Mouse (Mus musculus): ENCODE measurements around the gene Rfc5. TPM values are rescaled to one million over a fixed set of nuclear protein-coding genes. Genes with fewer than 3 reads are reported as not detected.
A peak's percentile ranks its signal among the peaks of the same experiment; 100 is the strongest.
"Not testable (repeated sequence)": the region's sequence is repeated elsewhere in the genome, so short reads cannot be mapped to it uniquely, and the experiment has no call there.

The Rfc5 gene
- polyA plus RNA-seq, 1 experiment from 2014 or later, result 31.9 TPM

GRCm38 (mm10) chr5:117404671-117405070 is 15.8 kb upstream of the Rfc5 start:
- not testable (repeated sequence) for H3K4me1 ChIP-seq (ENCODE audit: control insufficient read depth, insufficient read depth, low read depth, low read length); H3K36me3 ChIP-seq (ENCODE audit: control insufficient read depth, insufficient read depth, low read length); H3K9ac ChIP-seq (ENCODE audit: low read depth, low read length); H3K4me3 ChIP-seq (ENCODE audit: low read length); H3K27ac ChIP-seq (ENCODE audit: low read depth, low read length); ATAC-seq; H3K9me3 ChIP-seq (ENCODE audit: control insufficient read depth, low read length); H3K27me3 ChIP-seq (replicated peaks; ENCODE audit: control insufficient read depth, insufficient read depth, low read length); H3K4me2 ChIP-seq (ENCODE audit: low read length)
- WGBS, result 91% methylated on average over 2 of the region's 2 CpGs

GRCm38 (mm10) chr5:117403609-117404008 is 14.8 kb upstream of the Rfc5 start:
- Histone ChIP-seq H3K4me1 (ENCODE audit: control insufficient read depth, insufficient read depth, low read depth, low read length) (no peaks in the 10 kb centered on the region), H3K4me2 (ENCODE audit: low read length) (no peak overlapping the region), H3K36me3 (ENCODE audit: control insufficient read depth, insufficient read depth, low read length) (no peaks in the 10 kb centered on the region), H3K9ac (ENCODE audit: low read depth, low read length) (no peak overlapping the region), H3K9me3 (ENCODE audit: control insufficient read depth, low read length) (no peaks in the 10 kb centered on the region), H3K4me3 (ENCODE audit: low read length) (no peak overlapping the region), H3K27ac (ENCODE audit: low read depth, low read length) (no peak overlapping the region), H3K27me3 (replicated peaks; ENCODE audit: control insufficient read depth, insufficient read depth, low read length) (no peaks in the 10 kb centered on the region)
- 89% methylated on average over 8 of the region's 8 CpGs for WGBS
- ATAC-seq, result no peak

- ATAC-seq, result no peak
These were observed 10.4 kb upstream of the Rfc5 start for GRCm38 (mm10) chr5:117399281-117399680.

GRCm38 (mm10) chr5:117398007-117398550 is 9.2 kb upstream of the Rfc5 start:
- ATAC-seq, result no peak
- 23% methylated on average over 5 of the region's 5 CpGs for WGBS

More at GRCm38 (mm10) chr5:117399281-117399680, 10.4 kb upstream of the Rfc5 start:
- no peaks in the 10 kb centered on the region for H3K9me3 ChIP-seq (ENCODE audit: control insufficient read depth, low read length)
- H3K36me3 ChIP-seq (ENCODE audit: control insufficient read depth, insufficient read depth, low read length), result no peaks in the 10 kb centered on the region
- no peak overlapping the region for H3K27ac ChIP-seq (ENCODE audit: low read depth, low read length)
- H3K4me3 ChIP-seq (ENCODE audit: low read length), result no peak overlapping the region
- 85% methylated on average over 9 of the region's 9 CpGs for WGBS
- H3K4me1 ChIP-seq (ENCODE audit: control insufficient read depth, insufficient read depth, low read depth, low read length), result no peaks in the 10 kb centered on the region
- H3K9ac ChIP-seq (ENCODE audit: low read depth, low read length), result no peak overlapping the region
- no peak overlapping the region for H3K4me2 ChIP-seq (ENCODE audit: low read length)
- no peaks in the 10 kb centered on the region for H3K27me3 ChIP-seq (replicated peaks; ENCODE audit: control insufficient read depth, insufficient read depth, low read length)

GRCm38 (mm10) chr5:117397371-117397770 is 8.5 kb upstream of the Rfc5 start:
- Histone ChIP-seq H3K4me2 (ENCODE audit: low read length) (no peak overlapping the region), H3K36me3 (ENCODE audit: control insufficient read depth, insufficient read depth, low read length) (no peaks in the 10 kb centered on the region), H3K4me3 (ENCODE audit: low read length) (no peak overlapping the region), H3K9me3 (ENCODE audit: control insufficient read depth, low read length) (no peaks in the 10 kb centered on the region), H3K27ac (ENCODE audit: low read depth, low read length) (no peak overlapping the region), H3K4me1 (ENCODE audit: control insufficient read depth, insufficient read depth, low read depth, low read length) (no peaks in the 10 kb centered on the region), H3K9ac (ENCODE audit: low read depth, low read length) (no peak overlapping the region), H3K27me3 (replicated peaks; ENCODE audit: control insufficient read depth, insufficient read depth, low read length) (no peaks in the 10 kb centered on the region)
- 79% methylated on average over 6 of the region's 6 CpGs for WGBS
- no peak for ATAC-seq

More at GRCm38 (mm10) chr5:117398007-117398550, 9.2 kb upstream of the Rfc5 start:
- Histone ChIP-seq H3K4me1 (ENCODE audit: control insufficient read depth, insufficient read depth, low read depth, low read length) (no peaks in the 10 kb centered on the region), H3K4me2 (ENCODE audit: low read length) (no peak overlapping the region), H3K27me3 (replicated peaks; ENCODE audit: control insufficient read depth, insufficient read depth, low read length) (no peaks in the 10 kb centered on the region), H3K9ac (ENCODE audit: low read depth, low read length) (no peak overlapping the region), H3K9me3 (ENCODE audit: control insufficient read depth, low read length) (no peaks in the 10 kb centered on the region), H3K36me3 (ENCODE audit: control insufficient read depth, insufficient read depth, low read length) (no peaks in the 10 kb centered on the region), H3K27ac (ENCODE audit: low read depth, low read length) (no peak overlapping the region), H3K4me3 (ENCODE audit: low read length) (no peak overlapping the region)

GRCm38 (mm10) chr5:117396596-117397014 is 7.8 kb upstream of the Rfc5 start:
- no peaks in the 10 kb centered on the region for H3K36me3 ChIP-seq (ENCODE audit: control insufficient read depth, insufficient read depth, low read length)
- H3K27me3 ChIP-seq (replicated peaks; ENCODE audit: control insufficient read depth, insufficient read depth, low read length), result no peaks in the 10 kb centered on the region
- no peak overlapping the region for H3K9ac ChIP-seq (ENCODE audit: low read depth, low read length)
- WGBS, result 53% methylated on average over 6 of the region's 6 CpGs
- no peak for ATAC-seq
- no peaks in the 10 kb centered on the region for H3K9me3 ChIP-seq (ENCODE audit: control insufficient read depth, low read length)
- H3K27ac ChIP-seq (ENCODE audit: low read depth, low read length), result no peak overlapping the region
- no peak overlapping the region for H3K4me2 ChIP-seq (ENCODE audit: low read length)
- H3K4me1 ChIP-seq (ENCODE audit: control insufficient read depth, insufficient read depth, low read depth, low read length), result no peaks in the 10 kb centered on the region
- no peak overlapping the region for H3K4me3 ChIP-seq (ENCODE audit: low read length)

GRCm38 (mm10) chr5:117395834-117396233 is 7.0 kb upstream of the Rfc5 start:
- no peak for ATAC-seq
- Histone ChIP-seq H3K4me3 (ENCODE audit: low read length) (no peak overlapping the region), H3K27me3 (replicated peaks; ENCODE audit: control insufficient read depth, insufficient read depth, low read length) (no peaks in the 10 kb centered on the region), H3K9me3 (ENCODE audit: control insufficient read depth, low read length) (no peaks in the 10 kb centered on the region), H3K4me2 (ENCODE audit: low read length) (no peak overlapping the region), H3K9ac (ENCODE audit: low read depth, low read length) (no peak overlapping the region), H3K4me1 (ENCODE audit: control insufficient read depth, insufficient read depth, low read depth, low read length) (no peaks in the 10 kb centered on the region), H3K27ac (ENCODE audit: low read depth, low read length) (no peak overlapping the region), H3K36me3 (ENCODE audit: control insufficient read depth, insufficient read depth, low read length) (no peaks in the 10 kb centered on the region)
- 84% methylated on average over 5 of the region's 5 CpGs for WGBS

- no peaks in the 10 kb centered on the region for H3K36me3 ChIP-seq (ENCODE audit: control insufficient read depth, insufficient read depth, low read length)
- ATAC-seq, result no peak
- WGBS, result 100% methylated on average over 1 of the region's 1 CpGs
- peaks cover 2% of the 10 kb centered on the region for H3K4me1 ChIP-seq (ENCODE audit: control insufficient read depth, insufficient read depth, low read depth, low read length)
- H3K27me3 ChIP-seq (replicated peaks; ENCODE audit: control insufficient read depth, insufficient read depth, low read length), result no peaks in the 10 kb centered on the region
- H3K4me2 ChIP-seq (ENCODE audit: low read length), result no peak overlapping the region
- H3K9ac ChIP-seq (ENCODE audit: low read depth, low read length), result no peak overlapping the region
- H3K4me3 ChIP-seq (ENCODE audit: low read length), result no peak overlapping the region
- no peaks in the 10 kb centered on the region for H3K9me3 ChIP-seq (ENCODE audit: control insufficient read depth, low read length)
- no peak overlapping the region for H3K27ac ChIP-seq (ENCODE audit: low read depth, low read length)
These were observed 2.0 kb upstream of the Rfc5 start for GRCm38 (mm10) chr5:117390895-117391294.

- Histone ChIP-seq H3K27ac (ENCODE audit: low read depth, low read length) (no peak overlapping the region), H3K9me3 (ENCODE audit: control insufficient read depth, low read length) (no peaks in the 10 kb centered on the region), H3K4me1 (ENCODE audit: control insufficient read depth, insufficient read depth, low read depth, low read length) (peaks cover 2% of the 10 kb centered on the region), H3K36me3 (ENCODE audit: control insufficient read depth, insufficient read depth, low read length) (peaks cover 4% of the 10 kb centered on the region; the same call in 1 of the 2 replicates), H3K9ac (ENCODE audit: low read depth, low read length) (peak overlapping the region; percentile 84), H3K4me2 (ENCODE audit: low read length) (peak overlapping the region; percentile 85), H3K27me3 (replicated peaks; ENCODE audit: control insufficient read depth, insufficient read depth, low read length) (no peaks in the 10 kb centered on the region), H3K4me3 (ENCODE audit: low read length) (peak overlapping the region; percentile 67)
- ATAC-seq, result peak; percentile 17; the same call in 1 of the 2 replicates
- WGBS, result 13% methylated on average over 16 of the region's 16 CpGs
These were observed 523 bp downstream of the Rfc5 start for GRCm38 (mm10) chr5:117388296-117388751.
